Mouse (Mus musculus): ENCODE measurements around the gene Prmt3. TPM values are rescaled to one million over a fixed set of nuclear protein-coding genes. Genes with fewer than 3 reads are reported as not detected.

The Prmt3 gene
- polyA plus RNA-seq (2015; fragmentation: Nextera tagmentation; extraction: Ambion mirVana), result 43.9 and 47.4 TPM in 2 replicates

- peak; percentile 96 for ATAC-seq
- Histone ChIP-seq H3K4me1 (ENCODE audit: control insufficient read depth, insufficient read depth, low read length) (peaks cover 12% of the 10 kb centered on the region), H3K9me3 (replicated peaks; ENCODE audit: control insufficient read depth, low read length, poor library complexity, severe bottlenecking) (no peaks in the 10 kb centered on the region), H3K36me3 (ENCODE audit: control insufficient read depth, insufficient read depth, low read length) (peaks cover 5% of the 10 kb centered on the region; the same call in 1 of the 2 replicates), H3K9ac (ENCODE audit: low read depth, low read length) (peak within 1 kb of the TSS; percentile 81), H3K4me2 (ENCODE audit: low read length) (peak within 1 kb of the TSS; percentile 62), H3K27me3 (ENCODE audit: control insufficient read depth, insufficient read depth, low read depth, low read length) (no peaks in the 10 kb centered on the region), H3K4me3 (ENCODE audit: low read depth, low read length) (peak within 1 kb of the TSS; percentile 71), H3K27ac (ENCODE audit: low read length) (peak within 1 kb of the TSS; percentile 89)
- under 1% methylated on average over 78 of the region's 92 CpGs for WGBS
Measured at GRCm38 (mm10) chr7:49778114-49778901, at the start of gene Prmt3. Prmt3 (plus strand) TSS chr7:49778346.

GRCm38 (mm10) chr7:49734342-49734741 is 43.8 kb upstream of the Prmt3 start:
- Histone ChIP-seq H3K4me1 (ENCODE audit: control insufficient read depth, insufficient read depth, low read length) (no peaks in the 10 kb centered on the region), H3K4me2 (ENCODE audit: low read length) (no peak overlapping the region), H3K36me3 (ENCODE audit: control insufficient read depth, insufficient read depth, low read length) (no peaks in the 10 kb centered on the region), H3K4me3 (ENCODE audit: low read depth, low read length) (no peak overlapping the region), H3K27me3 (ENCODE audit: control insufficient read depth, insufficient read depth, low read depth, low read length) (peaks cover 14% of the 10 kb centered on the region), H3K9me3 (replicated peaks; ENCODE audit: control insufficient read depth, low read length, poor library complexity, severe bottlenecking) (no peaks in the 10 kb centered on the region), H3K9ac (ENCODE audit: low read depth, low read length) (no peak overlapping the region), H3K27ac (ENCODE audit: low read length) (no peak overlapping the region)
- ATAC-seq, result no peak
- 68% methylated on average over 4 of the region's 4 CpGs for WGBS

- Histone ChIP-seq H3K4me1 (ENCODE audit: control insufficient read depth, insufficient read depth, low read length) (peaks cover 4% of the 10 kb centered on the region; the same call in 1 of the 2 replicates), H3K36me3 (ENCODE audit: control insufficient read depth, insufficient read depth, low read length) (no peaks in the 10 kb centered on the region), H3K4me3 (ENCODE audit: low read depth, low read length) (no peak overlapping the region), H3K27ac (ENCODE audit: low read length) (no peak overlapping the region), H3K4me2 (ENCODE audit: low read length) (no peak overlapping the region), H3K9ac (ENCODE audit: low read depth, low read length) (no peak overlapping the region), H3K27me3 (ENCODE audit: control insufficient read depth, insufficient read depth, low read depth, low read length) (peaks cover 8% of the 10 kb centered on the region), H3K9me3 (replicated peaks; ENCODE audit: control insufficient read depth, low read length, poor library complexity, severe bottlenecking) (no peaks in the 10 kb centered on the region)
- WGBS, result 24% methylated on average over 8 of the region's 8 CpGs
- 0 out of 2 replicates have a peak, but pooled peaks have one; percentile 21 for ATAC-seq
Measured at GRCm38 (mm10) chr7:49739448-49739847, 38.7 kb upstream of the Prmt3 start.

GRCm38 (mm10) chr7:49741474-49741873 is 36.7 kb upstream of the Prmt3 start:
- Histone ChIP-seq H3K27ac (ENCODE audit: low read length) (no peak overlapping the region), H3K4me3 (ENCODE audit: low read depth, low read length) (no peak overlapping the region), H3K4me1 (ENCODE audit: control insufficient read depth, insufficient read depth, low read length) (peaks cover 4% of the 10 kb centered on the region; the same call in 1 of the 2 replicates), H3K9me3 (replicated peaks; ENCODE audit: control insufficient read depth, low read length, poor library complexity, severe bottlenecking) (no peaks in the 10 kb centered on the region), H3K27me3 (ENCODE audit: control insufficient read depth, insufficient read depth, low read depth, low read length) (peaks cover 13% of the 10 kb centered on the region), H3K36me3 (ENCODE audit: control insufficient read depth, insufficient read depth, low read length) (no peaks in the 10 kb centered on the region), H3K4me2 (ENCODE audit: low read length) (no peak overlapping the region), H3K9ac (ENCODE audit: low read depth, low read length) (no peak overlapping the region)
- ATAC-seq, result no peak
- WGBS, result 38% methylated on average over 5 of the region's 5 CpGs

- ATAC-seq, result peak; percentile 70; the same call in 1 of the 2 replicates
- Histone ChIP-seq H3K9me3 (replicated peaks; ENCODE audit: control insufficient read depth, low read length, poor library complexity, severe bottlenecking) (no peaks in the 10 kb centered on the region), H3K27me3 (ENCODE audit: control insufficient read depth, insufficient read depth, low read depth, low read length) (peaks cover 16% of the 10 kb centered on the region), H3K36me3 (ENCODE audit: control insufficient read depth, insufficient read depth, low read length) (no peaks in the 10 kb centered on the region), H3K4me2 (ENCODE audit: low read length) (no peak overlapping the region), H3K27ac (ENCODE audit: low read length) (no peak overlapping the region), H3K9ac (ENCODE audit: low read depth, low read length) (no peak overlapping the region), H3K4me3 (ENCODE audit: low read depth, low read length) (no peak overlapping the region), H3K4me1 (ENCODE audit: control insufficient read depth, insufficient read depth, low read length) (peaks cover 4% of the 10 kb centered on the region; the same call in 1 of the 2 replicates)
- 8% methylated on average over 10 of the region's 10 CpGs for WGBS
Measured at GRCm38 (mm10) chr7:49741923-49742322, 36.2 kb upstream of the Prmt3 start.

- no peak for ATAC-seq
- no peaks in the 10 kb centered on the region for H3K9me3 ChIP-seq (replicated peaks; ENCODE audit: control insufficient read depth, low read length, poor library complexity, severe bottlenecking)
- H3K27ac ChIP-seq (ENCODE audit: low read length), result no peak overlapping the region
- no peaks in the 10 kb centered on the region for H3K36me3 ChIP-seq (ENCODE audit: control insufficient read depth, insufficient read depth, low read length)
- H3K9ac ChIP-seq (ENCODE audit: low read depth, low read length), result no peak overlapping the region
- 2% methylated on average over 4 of the region's 4 CpGs for WGBS
- no peak overlapping the region for H3K4me3 ChIP-seq (ENCODE audit: low read depth, low read length)
- peaks cover 30% of the 10 kb centered on the region for H3K27me3 ChIP-seq (ENCODE audit: control insufficient read depth, insufficient read depth, low read depth, low read length)
- no peak overlapping the region for H3K4me2 ChIP-seq (ENCODE audit: low read length)
- H3K4me1 ChIP-seq (ENCODE audit: control insufficient read depth, insufficient read depth, low read length), result peaks cover 2% of the 10 kb centered on the region; the same call in 1 of the 2 replicates
Measured at GRCm38 (mm10) chr7:49751148-49751547, 27.0 kb upstream of the Prmt3 start.

- Histone ChIP-seq H3K9me3 (replicated peaks; ENCODE audit: control insufficient read depth, low read length, poor library complexity, severe bottlenecking) (no peaks in the 10 kb centered on the region), H3K27me3 (ENCODE audit: control insufficient read depth, insufficient read depth, low read depth, low read length) (peaks cover 33% of the 10 kb centered on the region), H3K4me1 (ENCODE audit: control insufficient read depth, insufficient read depth, low read length) (peaks cover 2% of the 10 kb centered on the region; the same call in 1 of the 2 replicates), H3K4me2 (ENCODE audit: low read length) (no peak overlapping the region), H3K4me3 (ENCODE audit: low read depth, low read length) (no peak overlapping the region), H3K36me3 (ENCODE audit: control insufficient read depth, insufficient read depth, low read length) (no peaks in the 10 kb centered on the region), H3K9ac (ENCODE audit: low read depth, low read length) (no peak overlapping the region), H3K27ac (ENCODE audit: low read length) (no peak overlapping the region)
- 43% methylated on average over 25 of the region's 25 CpGs for WGBS
- ATAC-seq, result no peak
Measured at GRCm38 (mm10) chr7:49752730-49753506, 25.2 kb upstream of the Prmt3 start.

GRCm38 (mm10) chr7:49754767-49755166 is 23.4 kb upstream of the Prmt3 start:
- Histone ChIP-seq H3K4me1 (ENCODE audit: control insufficient read depth, insufficient read depth, low read length) (peaks cover 2% of the 10 kb centered on the region; the same call in 1 of the 2 replicates), H3K9me3 (replicated peaks; ENCODE audit: control insufficient read depth, low read length, poor library complexity, severe bottlenecking) (no peaks in the 10 kb centered on the region), H3K27ac (ENCODE audit: low read length) (no peak overlapping the region), H3K4me2 (ENCODE audit: low read length) (no peak overlapping the region), H3K27me3 (ENCODE audit: control insufficient read depth, insufficient read depth, low read depth, low read length) (peaks cover 29% of the 10 kb centered on the region), H3K36me3 (ENCODE audit: control insufficient read depth, insufficient read depth, low read length) (no peaks in the 10 kb centered on the region), H3K4me3 (ENCODE audit: low read depth, low read length) (no peak overlapping the region), H3K9ac (ENCODE audit: low read depth, low read length) (no peak overlapping the region)
- no peak for ATAC-seq
- 4% methylated on average over 9 of the region's 9 CpGs for WGBS
